Mouse (Mus musculus) left cerebral cortex, postnatal 10 days (tissue): Measurements from ENCODE around the gene Fxr2. TPM values are rescaled to one million over a fixed set of nuclear protein-coding genes. Genes with fewer than 3 reads are reported as not detected.
A peak's percentile ranks its signal among the peaks of the same experiment; 100 is the strongest.

ENCODE experiments used
- DNase-seq, 2 experiments: peaks; one replicate each; pipeline ENCODE4 v3.0.0; 2021 to 2022; ENCODE audit warnings: low spot score in 2 of 2, mixed read lengths in 1 of 2; ENCODE audit errors: extremely low spot score in 1 of 2
- intact Hi-C: fragments of 180-260 bp; cut with DNase I; formaldehyde crosslinking; loops from one replicate; pipeline ENCODE4 v1.15.1; 2025
- total RNA-seq, 2 experiments: library from RNA; stranded (reverse); gene quantifications; 2 replicates each; pipeline ENCODE4 v1.2.3; 2021

The Fxr2 gene
- total RNA-seq, 2 experiments from 2014 or later = 92.0 to 99.4 TPM

DNA sequence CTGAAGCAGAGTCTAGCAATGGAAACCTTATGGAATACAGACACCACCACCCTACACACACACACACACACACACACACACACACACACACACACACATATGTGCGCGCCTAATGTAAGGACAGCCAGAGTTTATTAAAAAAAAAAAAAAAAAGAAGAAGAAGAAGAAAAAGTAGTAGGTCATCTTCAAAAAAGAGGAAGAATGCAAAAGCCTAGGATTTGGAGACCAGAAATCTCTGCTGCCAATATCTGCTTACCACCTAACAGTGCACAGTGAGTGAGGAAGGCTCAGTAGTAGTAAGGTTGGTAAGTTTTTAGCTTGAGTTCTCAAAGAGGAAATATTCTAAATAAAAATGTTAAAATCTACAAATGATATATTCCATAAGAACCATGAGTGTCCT is 46.4 kb downstream of the Fxr2 start:
- DNase-seq = no peak
- intact Hi-C loops = no loop called here

DNA sequence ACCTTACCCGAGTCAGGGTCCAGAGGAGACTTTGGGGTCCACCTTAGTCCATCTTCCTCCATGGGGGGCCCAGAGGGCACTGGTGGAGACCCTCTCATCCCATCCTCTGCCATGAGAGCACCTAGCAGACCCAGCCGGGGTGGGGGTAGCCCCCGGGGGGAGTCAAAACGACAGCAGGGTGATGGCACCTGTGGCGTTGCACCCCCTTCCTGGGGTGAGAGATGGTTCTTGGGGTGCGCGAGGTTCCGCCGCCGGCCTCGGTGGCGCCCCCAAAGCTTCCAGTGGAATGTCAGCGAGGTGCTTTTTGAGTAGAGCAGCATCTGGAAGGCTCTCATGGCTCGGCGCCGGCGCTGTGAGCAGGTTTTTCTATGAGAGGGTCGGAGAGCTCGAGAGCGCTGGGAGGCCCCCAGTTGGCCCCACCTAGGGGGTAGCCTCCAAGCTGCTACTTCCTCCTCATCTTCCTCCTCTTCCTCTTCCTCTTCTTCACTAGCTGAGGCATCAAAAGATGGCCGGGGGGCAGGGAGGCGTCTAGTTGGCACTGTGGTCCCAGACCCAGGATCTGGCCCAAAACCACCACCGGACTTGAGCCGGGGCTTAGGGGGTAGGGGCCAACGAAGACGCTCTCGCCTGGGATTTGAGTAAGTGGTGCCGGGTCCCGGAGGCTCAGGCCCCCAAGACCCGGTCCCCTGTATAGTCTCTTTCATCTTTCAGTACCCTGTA is 47.5 kb downstream of the Fxr2 start:
- intact Hi-C loops = loop anchor here (5.0 kb wide), 1 partner anchor 37 kb away; no protein-coding TSS in a partner anchor
- DNase-seq = no peak

DNA sequence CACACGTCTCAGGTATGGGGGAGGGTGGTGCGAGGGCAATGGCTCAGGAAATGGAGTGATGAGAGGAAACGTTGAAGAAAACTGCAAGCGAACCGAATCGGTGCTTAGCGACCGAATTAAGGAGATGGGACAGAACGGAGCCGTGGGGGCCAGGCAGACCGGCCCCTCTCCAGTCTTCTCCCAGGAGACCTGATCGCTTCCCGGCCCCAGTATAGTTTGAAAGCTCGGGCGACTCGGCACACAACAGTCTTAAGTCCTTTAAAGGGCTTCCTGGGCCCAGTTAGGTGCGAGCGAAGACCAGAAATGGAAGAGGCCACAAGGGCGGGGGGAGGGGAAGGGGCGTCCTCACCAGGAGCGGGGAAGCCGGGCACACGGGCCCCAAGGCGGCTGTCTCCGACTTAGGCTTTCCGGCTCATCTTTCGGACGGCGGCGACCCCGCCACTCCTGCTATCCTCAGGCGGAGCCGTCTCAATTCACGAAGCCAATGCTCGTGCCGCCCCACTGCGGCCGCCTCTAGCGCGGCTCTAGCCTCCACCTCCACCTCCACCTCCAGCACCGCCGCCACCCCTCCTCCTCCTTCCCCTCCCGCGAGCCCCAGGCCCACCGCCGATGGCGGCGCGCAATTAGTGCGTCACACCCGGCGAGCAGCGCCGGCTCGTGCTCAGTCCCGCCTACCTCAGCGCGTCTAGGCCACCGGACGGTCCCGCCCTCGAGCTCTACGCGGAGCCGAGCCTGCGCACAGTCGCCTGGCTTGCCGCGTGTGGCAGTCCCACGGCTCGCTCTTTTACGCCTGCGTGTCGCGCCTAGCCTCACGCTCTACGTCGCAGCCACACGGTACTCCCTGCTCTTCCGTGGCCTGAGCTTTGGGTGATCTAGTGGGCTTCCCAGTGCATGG is 48.8 kb downstream of the Fxr2 start, which contains the start of gene Senp3:
Gene Senp3, minus strand, starts transcription at position 771 of the 895 bp plus-strand sequence.
- peak; percentile 97 to 99 for DNase-seq
- intact Hi-C loops = loop anchor here (2.0 to 5.0 kb wide), 2 partner anchors 36 to 73 kb away; no protein-coding TSS in a partner anchor

DNA sequence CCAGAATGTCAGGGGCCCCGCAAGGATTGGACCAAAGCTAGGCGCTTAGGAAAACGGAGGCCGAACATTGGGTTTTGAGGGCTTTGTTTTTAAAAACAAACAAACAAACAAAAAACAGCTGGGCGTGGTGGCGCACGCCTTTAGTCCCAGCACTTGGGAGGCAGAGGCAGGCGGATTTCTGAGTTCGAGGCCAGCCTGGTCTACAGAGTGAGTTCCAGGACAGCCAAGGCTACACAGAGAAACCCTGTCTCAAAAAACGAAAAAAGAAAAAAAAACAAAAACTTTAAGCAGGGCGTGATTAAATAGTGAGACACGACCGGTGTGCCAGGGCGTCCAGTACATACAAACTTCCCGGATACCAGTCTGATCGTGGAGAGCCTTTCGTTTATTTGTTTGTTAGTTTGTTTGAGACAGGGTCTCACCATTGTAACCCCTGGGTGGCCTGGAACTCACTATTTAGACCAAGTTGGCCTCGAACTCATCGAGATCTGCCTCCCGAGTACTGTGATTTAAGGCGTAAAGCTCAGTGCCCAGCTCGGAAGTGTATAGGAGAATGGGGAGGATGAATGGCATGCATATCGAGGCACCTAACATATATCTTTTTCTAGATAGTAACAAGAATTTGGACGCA is 49.5 kb downstream of the Fxr2 start:
- intact Hi-C loops = loop anchor here (2.0 to 5.0 kb wide), 2 partner anchors 35 to 72 kb away; no protein-coding TSS in a partner anchor
- DNase-seq = no peak

DNA sequence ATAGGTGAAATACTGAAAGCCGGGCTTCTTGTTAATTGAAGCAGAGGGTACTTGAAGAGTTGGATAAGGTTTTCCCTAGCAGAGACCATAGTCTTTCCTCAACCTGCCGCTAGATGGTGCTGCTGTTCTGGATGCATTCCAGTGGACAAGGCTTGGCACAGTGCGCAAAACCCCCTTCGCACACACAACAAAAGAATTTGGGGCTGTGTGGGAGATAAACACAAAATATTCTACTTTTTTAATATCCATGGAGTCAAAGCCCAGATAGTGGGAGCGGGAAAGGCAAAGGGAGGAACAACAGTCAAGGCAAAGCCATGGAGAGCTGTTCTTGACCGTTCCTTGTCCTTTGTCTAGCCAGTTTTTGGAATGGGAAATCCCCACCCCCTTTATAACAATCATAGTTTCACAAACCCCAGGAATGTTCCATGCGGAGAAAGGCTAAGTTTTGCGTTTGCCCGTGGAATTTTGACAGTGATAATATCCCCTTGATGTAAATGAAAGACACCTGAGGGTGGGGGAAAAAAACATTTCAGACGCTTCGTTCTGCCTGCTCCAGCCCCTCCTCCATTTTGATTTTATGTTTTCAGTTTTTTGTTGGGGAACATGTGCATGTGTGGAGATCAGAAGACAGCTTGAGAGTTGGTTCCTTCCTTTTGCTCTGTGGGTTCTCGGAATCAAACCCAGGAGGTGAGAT is 50.2 kb downstream of the Fxr2 start:
- intact Hi-C loops = loop anchor here (2.0 to 5.0 kb wide), 2 partner anchors 34 to 72 kb away; no protein-coding TSS in a partner anchor
- DNase-seq = peak; percentile 90 to 92

- intact Hi-C loops = loop anchor here (2.0 to 5.0 kb wide), 2 partner anchors 34 to 71 kb away; no protein-coding TSS in a partner anchor
- DNase-seq = no peak
Measured at GRCm38 (mm10) chr11:69683576-69683975, 50.8 kb downstream of the Fxr2 start.

DNA sequence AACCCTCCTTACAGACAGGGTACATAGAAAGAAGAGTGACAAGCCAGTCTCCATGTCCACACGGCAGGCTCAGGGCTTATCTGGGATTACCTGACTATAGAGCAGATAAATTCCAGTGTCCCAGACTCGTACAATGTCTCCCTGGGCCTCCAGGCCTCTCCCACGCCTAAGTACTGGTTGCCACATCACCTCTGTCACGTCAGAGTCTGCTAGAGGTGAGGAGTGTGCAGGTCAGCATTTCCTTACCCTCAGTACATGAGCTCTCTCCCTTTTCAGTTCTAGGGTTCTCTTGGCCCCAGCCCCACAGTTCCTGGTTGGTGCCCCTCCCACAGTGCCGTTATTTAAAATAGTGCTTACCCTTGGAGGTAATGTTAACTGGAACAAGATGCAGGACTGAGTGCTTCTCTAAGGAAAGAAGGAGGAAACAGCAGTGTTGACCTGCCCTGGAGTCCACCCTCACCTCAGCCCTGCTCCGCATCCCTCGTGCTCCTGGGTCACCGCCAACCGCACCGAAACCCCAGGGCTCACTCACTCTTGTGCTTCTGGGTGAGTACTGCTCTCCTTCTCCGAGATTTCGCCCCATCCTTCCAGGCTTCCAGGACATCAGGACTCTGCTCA is 51.4 kb downstream of the Fxr2 start:
- intact Hi-C loops = loop anchor here (5.0 kb wide), 1 partner anchor 33 kb away; no protein-coding TSS in a partner anchor
- DNase-seq = peak in 1 of 2 experiments; percentile 59

GRCm38 (mm10) chr11:69684936-69685335 is 52.1 kb downstream of the Fxr2 start:
- intact Hi-C loops = loop anchor here (5.0 kb wide), 1 partner anchor 32 kb away; no protein-coding TSS in a partner anchor
- no peak for DNase-seq

- DNase-seq = peak in 1 of 2 experiments; percentile 84
- intact Hi-C loops = no loop called here
Measured at GRCm38 (mm10) chr11:69685526-69686148, 52.8 kb downstream of the Fxr2 start, which contains the start of gene Tnfsf13. Gene Tnfsf13, minus strand, starts transcription at chr11:69685784.

GRCm38 (mm10) chr11:69686377-69686776 is 53.6 kb downstream of the Fxr2 start:
- intact Hi-C loops = no loop called here
- peak in 1 of 2 experiments; percentile 88 for DNase-seq

DNA sequence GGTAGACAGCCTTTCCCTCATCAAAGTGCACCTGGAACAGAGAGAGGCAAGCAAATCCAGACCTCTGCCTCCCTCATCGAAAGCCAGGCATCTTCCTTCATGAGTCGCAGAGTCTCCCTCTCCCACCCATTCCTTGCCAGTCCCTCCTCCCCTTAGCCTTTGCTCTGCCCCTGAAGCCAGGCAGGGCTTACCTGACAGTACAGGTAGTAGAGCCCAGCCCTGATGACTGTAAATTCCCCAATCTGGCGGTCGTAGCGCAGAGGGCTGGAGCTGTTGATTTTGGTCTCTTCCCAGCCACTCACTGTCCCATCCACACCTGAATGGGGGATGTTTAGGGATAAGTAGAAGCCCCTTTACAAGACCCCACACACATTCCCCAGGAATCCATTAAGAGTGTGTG is 54.3 kb downstream of the Fxr2 start:
- intact Hi-C loops = no loop called here
- DNase-seq = no peak

GRCm38 (mm10) chr11:69689891-69690290 is 57.1 kb downstream of the Fxr2 start:
- intact Hi-C loops = no loop called here

DNA sequence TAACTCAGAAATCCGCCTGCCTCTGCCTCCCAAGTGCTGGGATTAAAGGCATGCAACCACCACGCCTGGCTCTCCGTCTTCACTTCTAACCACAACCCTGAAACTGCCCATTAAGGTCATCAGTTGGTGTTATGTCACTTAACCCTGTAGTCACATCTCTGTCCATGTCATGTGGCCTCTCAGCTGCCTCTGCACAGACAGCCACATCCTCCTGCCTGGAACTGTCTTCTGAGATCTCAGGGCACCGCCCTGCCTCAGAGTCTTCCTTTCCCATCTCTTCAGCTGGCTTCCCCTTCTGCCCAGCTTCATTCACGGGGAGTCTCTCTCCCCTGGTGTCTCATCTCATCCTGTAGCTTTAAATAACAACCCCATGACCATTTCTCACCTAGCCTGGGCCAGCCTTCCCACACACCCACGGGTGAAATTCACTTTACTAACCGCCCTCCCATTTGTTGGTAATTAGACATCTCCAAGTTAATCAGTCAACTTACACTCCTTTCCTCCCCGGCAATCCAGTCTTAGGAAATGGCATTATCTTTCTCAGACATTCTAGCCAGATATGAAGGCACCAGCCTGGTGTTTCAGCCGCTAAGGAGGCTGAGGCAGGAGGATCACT is 59.5 kb downstream of the Fxr2 start:
- intact Hi-C loops = no loop called here
- DNase-seq = no peak

More at GRCm38 (mm10) chr11:69689891-69690290, 57.1 kb downstream of the Fxr2 start:
- no peak for DNase-seq

- DNase-seq = no peak
- intact Hi-C loops = no loop called here
Measured at GRCm38 (mm10) chr11:69692863-69693262, 60.1 kb downstream of the Fxr2 start.

DNA sequence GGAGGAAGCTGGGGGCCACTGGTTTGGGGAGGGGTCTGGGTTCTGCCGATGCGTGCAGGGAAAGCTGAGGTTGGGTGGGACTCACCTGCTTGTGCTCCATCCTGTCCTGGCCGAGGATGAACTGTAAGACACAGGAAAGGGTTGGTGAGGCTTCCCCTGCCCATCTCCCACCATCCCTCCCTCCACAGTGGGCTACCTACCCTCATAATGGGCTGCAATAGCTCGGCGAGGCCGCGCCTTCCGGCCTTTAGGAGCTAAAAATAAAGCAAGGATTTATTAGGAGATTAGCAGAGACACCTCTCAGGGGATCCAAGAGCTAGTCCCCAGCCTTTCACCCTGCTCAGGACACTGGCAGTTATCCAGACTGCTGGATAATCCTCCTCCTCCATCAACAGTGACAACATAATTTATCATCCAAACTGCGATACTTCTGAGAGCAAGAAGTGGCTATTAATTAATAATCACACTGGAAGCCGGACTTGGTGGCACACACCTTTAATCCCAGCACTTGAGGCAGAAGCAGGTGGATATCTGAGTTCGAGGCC is 60.7 kb downstream of the Fxr2 start:
- intact Hi-C loops = no loop called here
- no peak for DNase-seq

DNA sequence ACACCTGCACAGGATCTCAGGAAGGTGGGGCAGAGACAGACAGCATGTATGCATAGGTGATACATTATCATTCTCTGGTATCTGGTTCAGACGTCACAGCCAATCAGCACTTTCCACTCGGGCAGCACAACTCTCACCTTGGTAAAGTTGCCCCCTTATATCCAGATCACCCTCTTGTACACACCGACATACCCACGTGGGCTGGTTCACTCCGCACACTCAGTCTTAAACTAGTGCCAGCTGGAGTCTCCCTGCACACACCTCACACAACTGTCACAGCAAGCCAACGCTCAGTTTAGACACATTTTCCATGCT is 62.2 kb downstream of the Fxr2 start:
- DNase-seq = no peak
- intact Hi-C loops = no loop called here
